Mouse (Mus musculus) small intestine, adult 2 months (tissue): ENCODE results near the gene Chst10.

Experiments
- CTCF ChIP-seq: fragments of 200-500 bp; IDR thresholded peaks from 2 replicates; pipeline ENCODE4 v1.5.1; 2012; ENCODE audit warnings: low read depth, mild to moderate bottlenecking, control low read depth, inconsistent platforms, low read length, moderate library complexity, mixed read lengths; ENCODE audit not compliant: insufficient replicate concordance, insufficient read length; ENCODE audit errors: extremely low read depth
- POLR2A ChIP-seq: fragments of 200-500 bp; IDR thresholded peaks from 2 replicates; pipeline ENCODE4 v1.6.1; 2012; ENCODE audit warnings: low read depth, mild to moderate bottlenecking, control low read depth, inconsistent platforms, low read length, moderate library complexity

DNA sequence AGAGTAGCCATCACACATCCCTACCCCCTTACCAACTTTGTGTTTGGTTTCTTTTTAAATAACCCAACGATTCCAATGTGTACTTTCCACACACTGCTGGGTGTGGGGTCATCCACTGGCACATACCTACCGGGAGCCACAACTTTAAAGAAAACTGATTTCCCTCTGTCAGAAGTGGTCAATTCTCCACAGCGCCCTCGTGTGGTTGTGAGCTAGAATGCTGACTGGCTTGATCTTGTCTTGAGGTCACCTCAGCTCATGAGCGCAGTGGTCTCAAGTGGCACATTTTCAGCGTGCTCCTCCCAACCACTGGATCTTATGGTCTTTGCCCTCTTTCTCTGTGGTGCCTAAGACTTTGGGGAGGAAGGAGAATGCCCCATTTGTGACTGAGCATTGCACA is 38.8 kb upstream of the Chst10 start:
- TF ChIP-seq CTCF (peak; percentile 68; the same call in 1 of the 2 replicates), POLR2A (no peak)
